ENCODE assay signal across 8 mouse cellular contexts in genomic region chr19:43689419-43690246, GRCm38 (mm10). TPM values are rescaled to one million over a fixed set of nuclear protein-coding genes. Genes with fewer than 3 reads are reported as not detected.
DNase-seq lines count a peak whose midpoint lies in the region; ATAC-seq and TF ChIP-seq lines count a peak whose summit lies in the region.

Gene Entpd7 (plus strand): TSS chr19:43689672.

- intact Hi-C loops in heart, adult 2 months (cut with DNase I) = loop anchor here (2.0 kb wide), 1 partner anchor 63 kb away; the partner anchor contains the start of genes Cox15 and Cutc

- 0 out of 2 replicates have a peak, but pooled peaks have one; percentile 60 for TF ChIP-seq EP300 in heart, adult 2 months (IDR thresholded peaks at IDR 0.05; ENCODE audit: insufficient read depth, low read depth, low read length)

- H3K4me2 ChIP-seq in embryonic facial prominence, embryonic 13.5 days = peak within 1 kb of the TSS; percentile 81
- peak within 1 kb of the TSS; percentile 88 for H3K4me2 ChIP-seq in limb, embryonic 13.5 days (replicated peaks)
- H3K4me2 ChIP-seq in midbrain, embryonic 16.5 days (ENCODE audit: low read length) = peak within 1 kb of the TSS; percentile 87

- H3K27me3 ChIP-seq in embryonic facial prominence, embryonic 13.5 days = no peaks in the 10 kb centered on the region
- no peaks in the 10 kb centered on the region for H3K27me3 ChIP-seq in heart, adult 2 months (ENCODE audit: control insufficient read depth, insufficient read depth, low read length)
- no peaks in the 10 kb centered on the region for H3K27me3 ChIP-seq in limb, embryonic 13.5 days
- no peaks in the 10 kb centered on the region for H3K27me3 ChIP-seq in midbrain, embryonic 16.5 days (ENCODE audit: control insufficient read depth, insufficient read depth, low read depth, low read length)

- H3K9ac ChIP-seq in embryonic facial prominence, embryonic 13.5 days = peak within 1 kb of the TSS; percentile 83
- H3K9ac ChIP-seq in heart, adult 2 months (ENCODE audit: low read depth, low read length) = peak within 1 kb of the TSS; percentile 83
- peak within 1 kb of the TSS; percentile 86 for H3K9ac ChIP-seq in limb, embryonic 13.5 days
- H3K9ac ChIP-seq in midbrain, embryonic 16.5 days (ENCODE audit: low read depth, low read length) = peak within 1 kb of the TSS; percentile 89

- peak; percentile 99 for DNase-seq in 3134 (ENCODE audit: extremely low read depth, insufficient read length, low spot score)
- DNase-seq in adrenal gland, postnatal 36 days = peak; percentile 98 to 99
- peak; percentile 95 to 99 for DNase-seq in heart, adult 2 months
- DNase-seq in kidney, adult 8-10 months = peak; percentile 97 to 98
- peak; percentile 82 to 94 for DNase-seq in spleen, postnatal 10 days (ENCODE audit: low spot score in 2 of 2)

- H3K4me3 ChIP-seq in embryonic facial prominence, embryonic 13.5 days = peak within 1 kb of the TSS; percentile 86
- H3K4me3 ChIP-seq in heart, adult 2 months = peak within 1 kb of the TSS; percentile 68
- H3K4me3 ChIP-seq in limb, embryonic 13.5 days = peak within 1 kb of the TSS; percentile 88
- peak within 1 kb of the TSS; percentile 70 for H3K4me3 ChIP-seq in midbrain, embryonic 16.5 days (ENCODE audit: low read depth, low read length)

- peak; percentile 97 for ATAC-seq in embryonic facial prominence, embryonic 13.5 days (ENCODE audit: insufficient number of reproducible peaks, insufficient read depth, low FRiP score, low TSS enrichment, low read depth)
- ATAC-seq in limb, embryonic 13.5 days (ENCODE audit: low FRiP score, low read depth) = peak; percentile 98
- peak; percentile 98 for ATAC-seq in midbrain, embryonic 16.5 days

- H3K27ac ChIP-seq in embryonic facial prominence, embryonic 13.5 days = peak within 1 kb of the TSS; percentile 51
- H3K27ac ChIP-seq in heart, adult 2 months = peak within 1 kb of the TSS; percentile 75
- peak within 1 kb of the TSS; percentile 55; the same call in 1 of the 2 replicates for H3K27ac ChIP-seq in limb, embryonic 13.5 days
- H3K27ac ChIP-seq in midbrain, embryonic 16.5 days (ENCODE audit: low read length) = peak within 1 kb of the TSS; percentile 80

- peak; percentile 96 for TF ChIP-seq POLR2A in heart, adult 2 months (IDR thresholded peaks at IDR 0.05; ENCODE audit: insufficient read depth, low read depth, low read length)

- H3K79me2 ChIP-seq in heart, adult 2 months (replicated peaks; ENCODE audit: control insufficient read depth, insufficient read depth, low read length) = no peaks in the 10 kb centered on the region

- H3K36me3 ChIP-seq in embryonic facial prominence, embryonic 13.5 days = peaks cover 11% of the 10 kb centered on the region; the same call in 1 of the 2 replicates
- H3K36me3 ChIP-seq in heart, adult 2 months (ENCODE audit: control insufficient read depth, insufficient read depth, low read length) = no peaks in the 10 kb centered on the region
- H3K36me3 ChIP-seq in limb, embryonic 13.5 days = peaks cover 6% of the 10 kb centered on the region
- H3K36me3 ChIP-seq in midbrain, embryonic 16.5 days (ENCODE audit: control insufficient read depth, insufficient read depth, low read length) = no peaks in the 10 kb centered on the region

- peak; percentile 86 for TF ChIP-seq CTCF in heart, adult 2 months (IDR thresholded peaks at IDR 0.05)

- no peaks in the 10 kb centered on the region for H3K9me3 ChIP-seq in embryonic facial prominence, embryonic 13.5 days
- H3K9me3 ChIP-seq in limb, embryonic 13.5 days = no peaks in the 10 kb centered on the region
- no peaks in the 10 kb centered on the region for H3K9me3 ChIP-seq in midbrain, embryonic 16.5 days (replicated peaks; ENCODE audit: control insufficient read depth, low read length, poor library complexity, severe bottlenecking)

- 0 out of 2 replicates have a peak, but pooled peaks cover 5% of the 10 kb centered on the region for H3K4me1 ChIP-seq in embryonic facial prominence, embryonic 13.5 days
- H3K4me1 ChIP-seq in heart, adult 2 months (ENCODE audit: control insufficient read depth, insufficient read depth, low read length) = peaks cover 1% of the 10 kb centered on the region; the same call in 1 of the 2 replicates
- peaks cover 18% of the 10 kb centered on the region; the same call in 1 of the 2 replicates for H3K4me1 ChIP-seq in limb, embryonic 13.5 days
- H3K4me1 ChIP-seq in midbrain, embryonic 16.5 days (ENCODE audit: control insufficient read depth, insufficient read depth, low read length) = peaks cover 24% of the 10 kb centered on the region

- WGBS in embryonic facial prominence, embryonic 13.5 days = under 1% methylated on average over 60 of the region's 60 CpGs
- under 1% methylated on average over 60 of the region's 60 CpGs for WGBS in heart, adult 2 months
- WGBS in limb, embryonic 13.5 days = under 1% methylated on average over 60 of the region's 60 CpGs
- WGBS in midbrain, embryonic 16.5 days = under 1% methylated on average over 59 of the region's 60 CpGs

RNA-seq across cellular contexts. Expression of gene Entpd7, which starts in this region (rescaled TPM):
- total RNA-seq in adrenal gland, postnatal 36 days (2021) = 10 to 100 TPM; 21.2 to 27.1 TPM
- 10.3 TPM in 2 replicates for polyA plus RNA-seq in embryonic facial prominence, embryonic 13.5 days (2015; fragmentation: Nextera tagmentation; extraction: Ambion mirVana)
- 1 to 10 TPM; 2.6 to 2.9 TPM for total RNA-seq in heart, adult 2 months (2021)
- polyA plus RNA-seq in heart, adult 2 months (2012; rRNA removed) = 1.8 and 2.0 TPM in 2 replicates
- polyA plus RNA-seq in limb, embryonic 13.5 days (2015; fragmentation: Nextera tagmentation; extraction: Ambion mirVana) = 11.2 and 12.4 TPM in 2 replicates
- polyA plus RNA-seq in midbrain, embryonic 16.5 days (2015; fragmentation: Nextera tagmentation; extraction: Ambion mirVana) = 7.1 and 8.2 TPM in 2 replicates

Comparison
In these comparisons a context has a peak if more than half of its experiments do, and no peak if none do; other contexts are left out.
1. Peak in every context shown above with its lines: DNase-seq, ATAC-seq, H3K4me3 ChIP-seq and H3K27ac ChIP-seq.
2. RNA of gene Entpd7 (total RNA-seq): 21.2 to 27.1 TPM in adrenal gland, postnatal 36 days; 2.6 to 2.9 TPM in heart, adult 2 months; every median in the first group is over 4 times any median in the second.